Mouse (Mus musculus) lung, postnatal 4 days (tissue): Measurements from ENCODE around the gene Astn1.

Source experiments
- DNase-seq, 2 experiments: peaks; one replicate each; pipeline ENCODE4 v3.0.0; 2021

Gene Astn1

DNA sequence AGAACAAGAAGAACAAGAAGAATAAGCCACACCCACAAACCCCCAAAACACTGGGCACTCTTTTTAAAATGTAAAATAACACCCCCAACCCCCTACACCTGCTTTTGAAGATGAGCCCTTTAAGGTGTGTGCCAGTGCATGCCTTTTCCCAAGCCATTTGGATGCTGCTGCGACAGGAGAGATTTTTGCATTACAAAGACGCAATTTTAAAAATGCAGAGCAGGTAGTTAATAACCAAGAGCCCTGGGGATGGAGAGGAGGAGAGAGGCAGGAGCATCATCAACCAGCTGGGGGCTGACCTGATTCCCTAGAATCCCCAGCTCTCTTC, at the start of gene Astn1:
Astn1 (plus strand) TSS at position 310 of the 328 bp plus-strand sequence.
- no peak for DNase-seq

DNA sequence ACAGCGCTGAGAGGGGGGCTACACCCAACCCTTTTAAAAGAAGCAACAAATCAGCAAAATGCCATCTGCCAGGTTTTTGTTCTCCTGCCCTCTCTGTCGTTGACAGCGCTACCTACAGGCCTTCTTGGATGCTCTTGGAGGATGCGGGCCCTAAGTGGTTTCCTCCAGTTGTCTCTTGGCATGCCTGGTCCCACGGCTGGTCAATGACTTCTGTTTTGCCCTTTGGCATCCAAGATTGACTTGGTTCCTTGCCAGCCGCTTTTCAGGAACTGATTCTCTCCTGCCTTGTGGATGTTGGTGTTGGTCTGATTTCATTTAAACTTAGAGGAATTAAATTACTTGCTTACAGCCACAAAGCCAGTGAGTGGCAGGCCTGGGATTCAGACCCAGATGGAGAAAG, 38.7 kb upstream of the Astn1 start:
- no peak for DNase-seq

DNA sequence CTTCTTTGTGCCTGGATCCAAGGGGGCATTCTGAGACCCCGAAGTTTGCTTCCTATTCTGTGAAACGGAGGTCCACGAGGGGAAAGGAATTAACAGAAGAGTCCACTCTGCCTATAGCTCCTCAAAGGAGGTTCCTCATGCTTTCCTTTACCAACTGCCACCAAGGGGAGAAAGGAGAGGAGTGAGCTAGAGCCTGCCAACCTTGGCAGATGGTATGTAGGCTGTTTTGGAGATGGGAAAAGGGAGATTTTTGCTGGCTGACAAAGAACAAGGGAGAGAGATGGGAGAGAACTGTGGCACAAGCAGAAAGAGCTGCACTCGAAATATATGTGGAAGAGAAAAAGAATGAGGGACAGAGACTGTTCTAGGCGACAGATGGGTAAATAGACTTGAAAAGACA, 33.9 kb upstream of the Astn1 start:
- no peak for DNase-seq

DNA sequence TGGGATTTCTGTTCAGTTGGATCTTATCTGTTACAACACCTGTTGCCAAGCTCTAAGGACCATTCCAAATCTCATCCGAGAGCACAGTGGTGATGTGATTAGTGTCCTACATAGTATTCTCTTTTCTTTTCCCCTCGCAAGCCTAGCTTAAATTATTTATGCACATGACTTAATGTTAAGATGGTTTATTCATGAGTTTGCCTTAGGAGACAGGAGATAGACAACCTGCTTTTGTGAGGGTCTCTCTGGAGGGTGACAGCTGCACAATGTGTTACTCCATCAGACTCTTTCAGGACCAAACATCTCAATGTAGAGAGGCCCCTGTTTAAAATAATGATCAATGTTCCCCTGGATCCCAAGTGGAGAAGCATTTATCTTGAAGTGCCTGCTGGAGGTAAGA, 33.2 kb upstream of the Astn1 start:
- DNase-seq, result no peak

DNA sequence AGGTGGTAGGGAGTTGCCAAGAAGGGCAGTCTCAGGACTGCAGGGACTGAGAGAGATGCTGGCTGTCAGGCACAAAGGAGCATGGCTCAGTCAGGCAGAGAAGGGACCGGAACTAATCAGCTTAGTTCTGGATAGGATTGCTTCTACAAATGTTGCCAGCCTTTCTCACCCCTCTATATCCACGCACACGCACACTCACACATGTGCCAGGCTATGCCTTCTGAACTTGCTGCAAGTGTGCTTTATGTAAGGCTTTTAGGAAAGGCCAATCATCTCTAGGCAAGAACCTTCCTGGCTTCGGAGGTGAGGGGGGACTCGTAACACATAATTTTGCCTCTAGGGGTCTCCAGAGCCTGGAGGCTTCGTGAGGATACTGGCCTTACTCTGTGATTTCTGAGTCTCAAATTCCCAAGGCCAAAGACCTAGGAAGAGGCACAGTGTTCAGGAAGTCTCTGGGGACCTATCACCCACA, 18.8 kb upstream of the Astn1 start:
- DNase-seq, result no peak

DNA sequence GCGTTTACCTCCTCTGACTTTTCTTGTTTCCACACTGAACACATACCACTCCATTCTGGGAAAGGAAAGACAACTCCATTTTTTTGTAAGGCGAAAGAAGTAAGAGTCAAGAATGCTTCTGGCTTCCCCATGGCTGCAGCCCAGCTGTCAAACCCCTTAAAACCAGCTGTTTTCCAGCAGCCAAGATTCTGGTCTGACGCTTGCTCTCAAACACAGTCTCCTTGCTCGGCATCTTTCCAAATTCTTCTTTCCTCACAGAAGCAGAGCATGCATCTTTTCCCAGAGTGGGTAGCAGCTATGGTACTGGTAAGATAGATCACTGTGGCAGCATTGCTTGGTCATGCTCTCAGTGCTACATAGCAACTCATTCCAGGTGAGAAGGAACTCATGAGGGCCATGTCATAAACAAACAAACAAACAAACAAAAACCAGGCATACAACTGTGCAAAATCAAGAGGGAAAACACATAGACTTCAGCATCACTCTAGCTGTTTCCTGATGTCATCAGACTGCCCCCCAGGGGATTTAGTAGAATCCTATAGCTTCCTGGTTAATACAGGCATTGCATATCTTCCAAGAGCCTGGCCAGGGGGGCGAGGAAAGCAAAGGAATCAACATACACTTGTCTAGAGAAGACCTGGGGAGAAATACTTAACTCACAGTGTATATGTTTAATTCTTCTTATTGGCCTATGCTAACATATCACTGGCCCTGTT, 8.3 kb upstream of the Astn1 start:
- peak; percentile 9 to 51 for DNase-seq

DNA sequence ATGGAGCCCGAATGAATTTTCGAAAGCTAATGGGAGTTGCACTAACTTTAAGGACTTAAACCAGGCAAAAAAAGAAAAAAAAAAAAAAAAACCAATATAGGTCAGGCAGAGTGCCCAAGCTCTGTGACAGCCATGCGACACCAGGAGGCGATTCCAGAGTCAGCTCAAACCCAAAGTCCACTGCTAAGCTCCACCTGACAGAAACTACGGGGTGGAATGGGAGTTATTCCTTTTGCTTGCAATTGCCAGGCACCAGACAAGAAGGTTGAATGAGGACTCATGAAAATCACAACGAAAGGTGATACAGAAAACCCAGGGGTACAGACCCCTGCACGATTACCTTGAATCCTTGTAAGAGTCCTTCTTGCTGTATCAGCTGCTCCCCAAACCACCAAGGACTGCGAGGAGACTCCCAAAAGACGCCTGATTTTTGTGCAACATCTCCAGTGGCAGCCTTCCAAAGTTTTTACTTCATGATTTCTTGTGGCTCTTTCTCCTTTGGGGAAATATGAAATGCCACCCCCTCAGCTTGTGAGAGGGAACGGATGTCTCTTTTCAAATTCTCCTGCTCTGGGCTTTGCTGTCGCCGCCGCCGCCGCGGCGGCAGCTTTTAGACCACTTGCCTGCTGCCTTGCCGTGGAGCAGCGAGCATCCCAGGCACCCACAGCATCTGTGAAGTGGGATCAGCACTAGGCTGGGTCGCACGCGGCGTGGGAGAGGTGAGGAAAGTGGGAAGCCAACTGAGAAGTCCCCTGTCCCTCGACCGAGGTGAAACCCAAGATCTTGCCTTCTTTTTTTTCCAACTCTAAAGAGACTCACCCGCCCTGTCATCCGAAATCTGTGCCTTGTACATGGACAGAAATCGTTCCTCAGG, 6.7 kb upstream of the Astn1 start:
- DNase-seq, result no peak

DNA sequence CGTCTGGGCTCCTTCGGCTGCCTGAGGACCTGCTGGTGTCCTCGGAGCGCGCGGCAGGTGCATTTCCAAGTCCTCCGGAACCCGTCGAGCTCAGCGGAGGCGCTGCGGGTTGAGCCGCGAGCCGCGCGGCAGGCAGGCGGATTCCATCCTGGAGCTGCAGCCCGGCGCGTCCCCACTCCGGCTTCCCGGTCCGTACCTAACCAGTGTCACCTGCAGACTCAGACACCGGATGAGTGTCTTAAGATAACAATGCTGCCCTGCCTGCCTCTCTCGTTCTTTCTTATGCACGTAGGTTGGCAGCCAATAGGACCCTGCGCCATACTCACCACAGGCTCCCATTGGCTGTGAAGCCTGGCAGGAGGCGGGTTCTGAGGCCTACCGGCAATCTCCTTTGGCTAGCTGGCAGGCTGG, 6.0 kb upstream of the Astn1 start, which contains the start of gene Brinp2:
Brinp2 (minus strand) TSS at position 276 of the 411 bp plus-strand sequence.
- DNase-seq, result peak; percentile 67

DNA sequence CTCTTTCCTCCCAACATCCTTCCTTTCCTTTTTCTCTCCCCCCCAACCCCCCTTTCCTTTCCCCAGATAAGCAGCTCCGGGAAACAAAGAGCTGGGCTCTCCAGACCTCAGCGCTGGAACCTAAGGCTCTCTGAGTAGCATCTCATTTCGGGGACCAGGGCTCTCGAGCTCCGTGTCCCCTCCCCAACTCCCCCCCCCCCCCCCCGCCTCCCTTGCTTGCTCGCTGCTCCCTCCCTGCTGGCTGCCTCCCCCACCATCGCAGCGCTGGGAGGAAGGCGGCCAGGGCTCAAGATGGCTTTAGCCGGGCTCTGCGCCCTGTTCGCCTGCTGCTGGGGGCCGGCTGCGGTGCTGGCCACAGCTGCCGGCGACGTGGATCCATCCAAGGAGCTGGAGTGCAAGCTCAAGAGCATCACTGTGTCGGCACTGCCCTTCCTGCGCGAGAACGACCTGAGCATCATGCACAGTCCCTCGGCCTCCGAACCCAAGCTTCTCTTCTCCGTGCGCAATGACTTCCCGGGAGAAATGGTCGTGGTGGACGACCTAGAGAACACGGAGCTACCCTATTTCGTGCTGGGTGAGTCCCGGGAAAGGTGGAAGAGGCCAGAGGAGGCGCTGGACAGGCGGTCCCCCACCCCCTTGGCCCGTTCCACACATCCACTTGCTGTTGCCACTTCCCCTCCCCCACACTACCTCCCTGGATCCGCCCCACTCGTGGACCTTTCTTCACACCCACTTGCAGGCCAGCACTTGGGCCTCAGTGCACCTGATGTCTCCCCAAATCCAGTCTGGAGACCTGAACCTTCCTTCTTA, 424 bp downstream of the Astn1 start:
- no peak for DNase-seq

DNA sequence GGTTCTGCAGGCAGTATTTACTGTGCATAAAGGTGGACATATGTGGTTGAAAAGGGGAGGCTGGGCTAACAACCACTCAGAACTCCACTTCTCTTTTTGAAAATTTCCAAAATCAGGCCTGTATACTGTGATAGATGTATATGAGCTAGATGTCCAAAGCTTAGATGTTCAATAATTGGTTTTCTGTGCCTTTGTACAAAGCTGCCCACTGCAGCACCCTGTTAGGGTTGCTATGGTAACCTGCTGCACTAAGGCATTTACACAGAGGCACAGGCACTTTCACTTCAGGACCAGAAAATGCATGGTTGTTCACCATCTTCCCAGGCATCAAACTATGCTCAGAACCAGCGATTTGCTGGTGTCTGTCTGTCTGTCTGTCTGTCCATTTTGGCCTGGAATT, 2.4 kb downstream of the Astn1 start:
- DNase-seq, result no peak

DNA sequence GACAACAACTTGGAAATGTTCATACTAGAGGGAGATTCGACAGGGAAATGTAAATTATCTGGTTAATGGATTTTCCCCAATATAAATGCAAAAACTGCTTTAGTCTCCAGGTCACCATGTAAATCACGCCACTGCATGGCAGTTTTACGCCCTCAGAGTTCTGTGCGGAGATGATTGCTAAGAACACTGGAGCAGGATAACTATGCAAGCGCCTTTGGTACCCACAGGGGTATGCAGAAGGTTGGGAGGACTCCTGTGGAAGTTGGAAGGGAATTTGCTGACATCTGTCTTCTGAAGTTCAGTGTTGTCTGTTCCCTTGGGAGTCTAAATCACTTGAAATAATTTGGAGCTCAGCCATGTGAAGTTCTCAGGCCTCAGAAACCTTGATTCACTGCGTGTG, 20.2 kb downstream of the Astn1 start:
- no peak for DNase-seq

DNA sequence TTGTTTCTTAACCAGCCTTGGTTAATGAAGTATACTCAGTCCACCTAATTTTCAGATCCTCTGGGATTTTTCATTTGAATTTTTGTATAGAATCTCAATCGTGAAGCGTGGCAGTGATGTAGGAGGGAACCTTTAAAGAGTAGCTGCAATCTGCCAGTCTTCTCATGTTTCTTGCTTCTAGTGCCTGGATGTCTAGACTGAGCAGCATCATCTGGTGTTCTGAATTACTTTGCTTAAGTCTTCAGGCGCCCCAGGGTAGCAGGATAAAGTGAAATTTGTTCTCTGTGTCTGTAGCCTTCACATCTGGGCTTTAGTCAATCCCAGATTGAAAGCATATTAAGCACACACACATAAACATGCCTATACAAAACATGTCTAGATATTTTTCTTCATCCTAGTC, 21.1 kb downstream of the Astn1 start:
- DNase-seq, result no peak

DNA sequence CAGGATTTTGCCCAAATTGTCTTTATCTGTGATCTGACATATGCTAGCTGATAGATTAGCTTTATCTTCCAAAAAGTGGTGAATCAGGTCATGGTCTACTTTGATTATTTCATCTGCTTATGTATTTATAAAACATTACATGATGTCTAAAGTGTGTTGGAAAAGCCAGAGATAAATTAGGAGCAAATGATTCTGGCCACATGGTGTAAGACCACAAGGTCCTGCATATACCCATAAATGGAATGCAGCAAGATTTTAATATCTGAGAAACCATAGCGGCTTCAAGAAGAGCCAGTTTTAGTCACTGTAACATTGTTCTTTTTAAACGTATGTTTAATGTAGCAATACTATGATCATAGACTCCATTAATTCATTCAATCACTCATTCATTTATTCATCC, 23.2 kb downstream of the Astn1 start:
- DNase-seq, result no peak

DNA sequence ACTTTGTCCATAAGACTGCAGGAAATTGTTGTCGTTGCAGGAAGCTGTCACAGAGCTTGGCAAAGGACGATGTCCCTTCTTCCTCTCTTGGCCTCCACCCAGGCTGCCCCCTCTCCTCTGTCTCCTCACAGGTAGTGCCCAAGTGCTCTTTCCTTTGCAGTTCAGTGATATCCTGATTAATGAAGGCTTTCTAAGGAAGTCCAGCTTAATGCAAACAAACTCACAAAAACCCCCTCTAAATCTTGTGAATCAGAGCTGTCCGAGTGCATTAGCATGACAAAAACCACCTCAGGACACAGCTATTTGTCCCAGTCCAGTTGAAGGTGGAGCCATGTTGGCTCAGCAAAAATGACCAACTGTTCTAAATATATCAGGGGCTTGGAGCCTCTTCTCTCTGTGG, 24.7 kb downstream of the Astn1 start:
- DNase-seq, result no peak

DNA sequence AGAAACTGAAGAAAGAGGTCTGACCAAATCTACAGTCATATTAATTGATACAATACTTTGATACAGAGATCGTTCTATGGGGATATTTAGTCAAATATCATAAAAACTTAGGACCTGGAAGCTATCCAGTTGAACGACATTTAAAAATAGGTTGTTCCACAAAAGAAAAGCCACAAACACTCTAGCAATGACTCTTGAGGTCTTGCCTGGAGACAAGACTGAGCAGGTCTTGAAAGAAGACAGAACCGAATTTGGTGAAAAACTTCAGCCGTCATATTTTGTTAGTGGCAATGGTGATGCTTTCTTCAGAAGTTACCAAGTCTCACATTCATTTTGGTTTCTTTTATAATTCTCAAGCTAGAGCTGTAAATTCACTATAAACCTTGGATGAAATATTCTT, 26.9 kb downstream of the Astn1 start:
- no peak for DNase-seq

DNA sequence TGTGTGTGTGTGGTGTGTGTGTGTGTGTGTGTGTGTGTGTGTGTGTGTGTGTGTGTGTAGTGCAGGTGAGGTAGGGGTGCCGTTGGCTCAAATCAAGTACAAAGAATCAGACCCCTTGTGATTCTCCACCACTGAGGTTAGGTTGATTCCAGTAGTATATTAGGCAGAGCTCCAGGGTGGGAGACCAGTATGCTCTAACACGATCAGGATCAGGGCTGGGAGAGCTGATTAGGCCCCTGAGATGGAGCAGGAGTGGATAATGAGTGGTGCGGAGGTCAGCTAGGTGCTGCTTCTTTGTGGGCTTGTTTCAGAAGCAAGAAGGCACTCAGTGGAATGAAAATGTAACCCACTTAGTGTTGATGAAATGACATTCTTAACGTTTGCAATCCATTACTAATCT, 28.6 kb downstream of the Astn1 start:
- no peak for DNase-seq

DNA sequence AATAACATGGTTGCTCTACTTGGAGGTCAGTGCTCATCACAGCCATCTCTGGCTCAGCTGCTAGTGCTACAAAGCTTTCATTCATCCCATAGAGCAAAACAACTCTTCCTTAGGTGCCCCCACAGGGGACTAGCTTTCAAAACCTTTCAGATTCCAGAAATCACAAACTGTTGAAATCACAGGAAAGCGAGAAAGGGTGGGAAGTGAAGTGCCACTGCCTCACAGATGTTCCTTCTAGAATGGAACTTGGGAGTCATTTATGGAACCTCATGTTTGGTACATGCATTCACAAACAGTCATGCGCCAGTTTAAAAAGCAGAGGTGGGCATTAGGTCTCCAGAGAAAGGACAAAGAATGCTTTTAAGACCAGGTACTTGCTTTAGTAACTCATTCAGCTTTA, 35.0 kb downstream of the Astn1 start:
- no peak for DNase-seq

DNA sequence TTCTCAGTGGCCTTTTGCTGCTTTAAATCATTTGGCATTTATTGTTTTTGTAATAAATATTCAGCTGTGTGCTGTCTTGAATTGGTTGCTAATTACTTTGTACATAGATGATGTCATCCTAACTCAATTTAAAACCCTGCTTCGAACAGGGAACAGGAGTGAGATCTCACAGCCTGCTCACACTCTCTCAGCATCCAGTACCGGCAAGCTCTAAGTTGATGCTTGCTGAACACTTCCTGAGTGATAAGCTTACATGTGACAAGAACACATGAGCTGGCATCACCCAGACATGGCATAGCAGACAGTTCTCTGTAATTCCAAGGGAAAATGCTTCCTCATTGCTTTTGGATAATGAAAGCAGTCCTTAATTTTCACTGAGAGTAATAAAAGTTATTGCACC, 38.8 kb downstream of the Astn1 start:
- no peak for DNase-seq

DNA sequence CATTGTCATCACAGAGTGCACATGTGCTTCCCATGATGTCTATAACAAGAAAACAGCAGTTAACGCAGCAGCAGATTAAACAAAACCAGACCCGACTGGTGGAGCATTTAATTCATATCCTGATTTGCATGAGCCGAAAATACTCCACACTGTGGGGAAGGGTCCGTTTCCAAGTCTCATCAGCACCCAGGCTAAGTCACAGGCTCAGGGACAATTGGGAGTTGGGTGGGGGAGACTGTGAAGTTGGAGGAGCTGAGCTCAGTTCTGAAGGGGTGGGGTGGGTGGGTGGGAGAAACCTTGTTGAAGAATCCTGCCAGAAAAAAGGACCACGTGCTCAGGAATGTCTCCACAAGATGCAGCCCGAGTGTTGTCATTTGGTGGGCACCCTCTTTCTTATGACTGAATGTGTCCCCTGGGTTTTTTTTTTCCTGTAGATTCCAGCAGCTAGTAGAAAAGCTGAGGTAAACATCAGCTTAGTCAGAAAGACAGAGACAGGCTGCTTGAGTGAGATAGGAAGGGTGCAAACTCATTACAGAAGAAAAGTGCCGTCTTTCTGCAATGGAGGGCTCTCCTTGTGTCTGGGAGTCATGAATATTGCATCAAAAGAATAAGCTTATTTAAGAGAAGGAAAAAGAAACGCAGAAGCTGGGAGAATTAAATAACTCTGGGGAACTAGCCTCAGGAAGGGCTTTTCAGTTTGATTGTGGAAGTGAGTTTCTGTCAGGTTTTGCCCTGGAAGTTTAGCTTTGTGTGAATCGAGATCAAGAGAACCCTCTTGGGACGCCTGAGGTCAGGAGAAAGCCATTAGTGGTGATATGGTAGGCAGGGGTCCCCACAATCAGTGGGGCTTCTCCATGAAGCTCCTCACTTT, 44.1 kb downstream of the Astn1 start:
- DNase-seq, result no peak

DNA sequence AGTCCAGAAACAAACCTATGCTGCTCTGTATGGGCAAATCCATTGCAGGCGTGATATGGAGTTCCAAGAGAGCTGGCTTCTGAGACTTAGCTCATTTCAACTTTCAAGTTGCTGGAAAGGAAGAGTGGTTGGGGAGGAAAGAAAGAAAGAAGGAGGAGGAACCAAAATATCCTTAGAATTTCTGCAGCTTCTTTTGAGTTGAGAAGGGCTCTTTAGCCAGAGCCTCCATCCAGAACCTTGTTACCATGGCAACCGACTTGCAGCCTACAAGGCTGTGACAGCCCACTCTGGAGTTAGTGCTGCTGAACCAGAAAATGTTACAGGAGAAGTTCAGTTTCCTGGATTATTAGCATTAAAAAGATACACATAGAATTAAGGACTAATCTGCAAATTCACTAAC, 46.1 kb downstream of the Astn1 start:
- no peak for DNase-seq

DNA sequence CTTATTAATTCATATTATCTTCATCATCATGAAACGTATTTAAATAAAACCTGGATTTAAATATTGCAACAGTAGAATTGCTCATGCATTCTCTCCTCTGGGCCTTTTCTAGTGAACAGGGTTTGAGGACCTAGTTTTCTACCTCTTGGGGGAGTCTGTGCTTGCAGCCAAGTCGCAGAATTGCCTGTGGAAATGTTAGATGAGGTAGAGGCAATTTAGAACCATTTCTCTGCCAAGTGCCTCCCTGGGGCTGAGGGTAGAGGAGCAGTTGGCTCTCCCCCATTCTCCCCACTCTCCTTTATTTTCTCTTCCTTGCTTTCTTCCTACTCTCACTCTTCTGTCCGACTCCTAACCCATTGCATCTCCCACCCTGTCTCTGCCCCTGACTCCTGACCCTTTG, 49.1 kb downstream of the Astn1 start:
- no peak for DNase-seq

DNA sequence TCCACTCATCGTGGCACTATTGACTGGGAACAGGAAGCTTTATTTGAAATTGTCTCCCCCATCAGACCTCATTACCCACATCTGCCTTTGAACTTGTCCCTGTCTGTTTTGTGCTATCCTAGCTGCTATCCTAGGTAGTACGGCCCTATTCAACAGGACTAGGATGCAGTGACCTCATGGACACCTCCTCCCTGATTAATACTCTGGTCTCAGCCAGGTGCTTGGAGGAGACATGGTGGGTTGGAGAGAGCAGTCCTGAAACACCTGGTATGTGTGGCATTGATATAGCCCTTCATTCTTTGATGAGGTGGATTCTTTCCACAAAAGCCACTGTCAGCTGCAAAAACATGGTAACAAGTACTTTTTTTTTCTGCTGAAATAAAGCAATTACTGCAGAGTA, 52.1 kb downstream of the Astn1 start:
- DNase-seq, result no peak

DNA sequence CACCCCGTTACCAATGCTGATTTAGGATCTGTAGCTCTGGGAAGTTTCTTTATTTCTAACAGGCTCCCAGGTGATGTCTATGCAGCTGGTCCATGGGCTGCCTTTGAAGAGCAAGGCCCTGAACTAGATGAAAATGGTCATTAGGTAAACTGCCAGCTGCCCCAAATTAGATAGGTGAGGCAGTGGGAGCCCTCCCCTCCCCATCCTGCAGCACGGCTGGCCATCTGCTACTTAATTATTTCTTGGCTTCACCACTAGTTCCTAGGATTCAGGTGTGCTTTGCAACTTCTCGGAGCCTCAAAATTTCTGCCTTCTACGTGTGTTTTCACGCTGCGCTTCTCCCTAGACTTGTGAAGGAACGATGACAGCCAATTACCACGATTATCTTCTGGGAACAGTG, 59.4 kb downstream of the Astn1 start:
- DNase-seq, result no peak
